Mouse (Mus musculus): Measurements from ENCODE around the gene Foxr2. TPM values are rescaled to one million over a fixed set of nuclear protein-coding genes. Genes with fewer than 3 reads are reported as not detected.

Foxr2 gene
- not detected for total RNA-seq (2023)

DNA sequence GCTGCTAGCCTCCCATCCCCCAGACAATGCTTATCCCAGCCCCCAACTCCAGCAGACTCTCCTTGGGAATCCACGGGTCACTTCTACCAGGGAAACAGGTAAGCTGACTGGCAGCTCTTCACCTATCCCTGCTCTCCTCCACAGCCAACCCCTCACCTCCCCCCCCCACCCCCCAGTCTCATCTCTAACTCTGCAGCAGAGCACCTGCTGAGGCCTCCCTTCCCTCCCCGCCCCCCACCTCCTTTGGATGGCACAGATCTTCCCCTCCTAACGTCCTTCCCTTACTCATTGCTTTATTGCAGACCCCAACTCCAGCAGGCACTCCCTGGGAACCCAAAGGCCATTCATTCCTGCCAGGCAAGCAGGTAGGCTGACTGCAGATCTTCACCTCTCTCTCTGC is at the start of gene Foxr2:
Gene Foxr2, plus strand, starts transcription at position 301 of the 400 bp plus-strand sequence.

DNA sequence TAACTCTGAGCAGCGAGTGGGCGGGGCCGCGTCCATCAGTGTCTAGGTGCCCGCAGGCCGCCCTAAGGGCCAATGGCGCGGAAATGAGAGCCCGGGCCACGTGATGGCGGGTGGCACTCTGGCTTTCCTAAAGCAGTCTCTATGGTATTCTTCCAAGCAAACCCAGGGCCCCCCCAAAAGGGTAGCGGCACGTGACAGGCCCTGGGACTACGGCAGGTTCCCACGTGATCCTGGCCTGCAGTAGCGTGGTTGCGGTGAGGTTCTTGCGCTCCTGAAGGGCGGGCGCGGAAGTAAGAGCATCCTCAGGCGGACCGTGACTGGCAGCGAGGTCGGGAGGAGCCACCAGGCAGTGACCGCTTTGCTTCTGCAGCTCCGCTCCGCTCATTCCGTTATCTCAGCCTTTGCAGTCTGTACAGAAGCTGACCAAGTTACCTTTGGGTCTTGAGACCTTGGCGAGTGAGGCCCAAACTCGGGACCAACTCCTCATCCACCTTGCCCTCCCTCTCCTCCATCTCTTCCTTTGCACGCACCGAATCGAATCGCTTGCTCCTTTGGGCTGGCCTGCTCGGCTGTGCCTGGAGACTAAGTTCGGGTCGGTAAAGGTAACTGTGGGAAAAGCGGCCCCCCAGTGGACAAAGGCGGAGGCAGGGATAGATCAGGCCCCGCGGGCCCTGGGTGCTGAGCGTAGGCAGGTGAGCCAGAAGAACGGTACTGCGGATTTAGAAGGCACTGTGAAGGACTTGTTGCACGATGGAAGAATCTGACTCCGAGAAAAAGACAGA is 21.3 kb downstream of the Foxr2 start, which contains the start of gene Rragb:
Gene Rragb, plus strand, starts transcription at position 248 of the 782 bp plus-strand sequence.

Other genes with a start within 250 kb of the Foxr2 start
- not detected for gene Usp51, start 112.3 kb upstream of the Foxr2 start, total RNA-seq (2023)
- gene Mageh1, start 81.2 kb upstream of the Foxr2 start, total RNA-seq (2023): not detected
- gene Rragb, start 21.2 kb downstream of the Foxr2 start, total RNA-seq (2023): 1 to 10 TPM; 1.6 to 1.7 TPM
- 1 to 10 TPM; 3.3 to 5.3 TPM for gene Klf8, start 118.7 kb downstream of the Foxr2 start, total RNA-seq (2023)